Mouse (Mus musculus): Measurements from ENCODE around the gene Map2. TPM values are rescaled to one million over a fixed set of nuclear protein-coding genes. Genes with fewer than 3 reads are reported as not detected.

The Map2 gene
- total RNA-seq, 2 experiments from 2014 or later = 1,082 to 1,114 TPM

DNA sequence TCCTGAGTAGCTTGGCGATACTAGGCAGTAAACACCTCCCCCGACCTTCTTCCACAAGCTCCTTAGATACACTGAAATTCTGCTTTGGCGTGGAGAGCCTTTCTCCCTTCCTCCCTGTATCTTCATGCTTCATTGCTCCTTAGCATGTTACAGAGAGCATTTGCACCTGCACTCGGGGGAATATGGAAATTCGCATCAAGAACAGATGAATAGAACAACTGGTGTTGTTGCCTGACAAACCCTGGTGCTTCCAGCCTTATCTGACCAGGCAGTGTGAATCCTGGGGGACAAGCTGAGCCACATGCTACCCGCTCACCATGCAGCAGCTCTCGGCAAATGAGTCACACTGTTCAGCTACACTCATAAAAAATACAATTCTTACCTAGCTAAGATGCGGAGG lies 213.5 kb downstream of the Map2 start:
- Histone ChIP-seq H3K4me3 (peak overlapping the region; percentile 54), H3K27ac (peak overlapping the region; percentile 90)
- peak in 1 of 2 experiments; percentile 34 for DNase-seq (ENCODE audit: low spot score in 2 of 2)
- TF ChIP-seq CTCF (conservative IDR thresholded peaks at IDR 0.05) = no peak

DNA sequence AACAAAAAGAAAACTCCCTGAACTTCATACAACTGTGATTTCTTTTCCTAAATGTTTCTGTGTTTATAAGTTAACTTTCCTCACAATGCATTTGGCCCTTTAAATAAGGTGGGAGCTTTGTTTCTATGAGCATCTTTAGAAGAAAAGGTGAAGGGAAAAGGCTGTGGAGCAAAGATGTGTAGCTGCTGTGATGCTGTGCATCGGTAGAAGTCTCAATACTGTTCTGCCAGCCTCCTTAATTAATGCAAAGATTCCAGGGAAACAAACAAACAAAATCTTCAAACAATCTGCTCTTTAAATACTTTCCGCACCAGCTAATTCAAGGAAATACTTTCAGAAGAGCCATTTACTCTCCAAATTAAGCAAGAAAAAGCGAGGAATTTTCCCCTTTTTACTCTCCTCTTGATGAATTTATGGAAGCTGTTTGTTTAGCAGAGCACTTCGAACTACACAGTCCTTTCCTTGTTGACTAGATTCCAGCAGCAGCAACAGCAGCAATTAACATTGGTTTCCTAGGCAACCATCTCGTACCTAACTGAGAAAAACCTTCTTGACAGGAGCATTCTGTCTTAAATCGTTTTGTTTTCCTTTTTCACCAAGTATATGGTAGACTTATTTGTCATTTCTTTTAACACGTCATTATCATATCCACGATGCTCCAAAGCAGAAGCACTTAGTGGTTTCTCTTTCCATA lies 220.0 kb downstream of the Map2 start:
- Histone ChIP-seq H3K4me3 (no peak overlapping the region; the same call in 1 of the 2 replicates), H3K27ac (peak overlapping the region; percentile 68)
- no peak for TF ChIP-seq CTCF (conservative IDR thresholded peaks at IDR 0.05)
- no peak for DNase-seq (ENCODE audit: low spot score in 2 of 2)

DNA sequence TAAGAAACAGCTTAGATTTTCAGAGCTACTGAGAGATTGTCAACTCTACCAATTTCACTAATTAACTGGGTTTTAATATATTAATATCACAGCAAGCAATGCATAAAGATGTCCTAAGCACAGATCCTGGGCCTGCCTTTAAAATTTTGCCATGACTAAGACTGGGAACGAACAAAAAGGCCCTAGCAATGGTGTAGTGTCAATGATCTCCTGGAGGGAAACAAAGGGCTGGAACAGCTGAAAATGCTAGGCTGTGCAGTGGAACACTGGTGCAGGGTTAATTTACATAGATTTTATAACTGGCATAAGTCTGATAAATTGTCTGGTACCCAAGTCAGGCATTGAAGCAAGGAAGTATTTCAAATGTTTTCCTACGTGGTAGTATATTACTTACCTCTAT lies 220.8 kb downstream of the Map2 start:
- no peak for DNase-seq (ENCODE audit: low spot score in 2 of 2)
- no peak overlapping the region for H3K4me3 ChIP-seq
- peak overlapping the region; percentile 68 for H3K27ac ChIP-seq
- TF ChIP-seq CTCF (conservative IDR thresholded peaks at IDR 0.05) = no peak

DNA sequence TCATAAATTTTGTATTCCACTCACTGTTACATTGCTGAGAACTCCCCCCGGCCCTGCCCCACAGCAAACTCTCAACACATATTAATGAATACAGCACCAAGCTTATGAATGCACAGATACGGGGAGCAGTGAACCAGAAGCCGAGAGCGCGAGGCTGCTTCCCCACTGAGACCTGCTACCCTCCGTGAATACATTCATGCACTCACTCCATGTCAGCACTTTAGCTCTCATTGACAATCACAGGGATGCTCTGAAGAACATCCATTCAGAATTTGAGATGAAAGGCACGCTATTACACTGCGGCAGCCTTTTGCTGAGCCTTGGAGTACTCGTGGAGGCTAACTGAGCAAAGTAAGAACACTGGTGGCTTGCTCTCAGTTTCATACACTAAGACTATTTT lies 226.8 kb downstream of the Map2 start:
- DNase-seq (ENCODE audit: low spot score in 2 of 2) = no peak
- Histone ChIP-seq H3K4me3 (no peak overlapping the region), H3K27ac (peak overlapping the region; percentile 46)
- TF ChIP-seq CTCF (conservative IDR thresholded peaks at IDR 0.05) = no peak

DNA sequence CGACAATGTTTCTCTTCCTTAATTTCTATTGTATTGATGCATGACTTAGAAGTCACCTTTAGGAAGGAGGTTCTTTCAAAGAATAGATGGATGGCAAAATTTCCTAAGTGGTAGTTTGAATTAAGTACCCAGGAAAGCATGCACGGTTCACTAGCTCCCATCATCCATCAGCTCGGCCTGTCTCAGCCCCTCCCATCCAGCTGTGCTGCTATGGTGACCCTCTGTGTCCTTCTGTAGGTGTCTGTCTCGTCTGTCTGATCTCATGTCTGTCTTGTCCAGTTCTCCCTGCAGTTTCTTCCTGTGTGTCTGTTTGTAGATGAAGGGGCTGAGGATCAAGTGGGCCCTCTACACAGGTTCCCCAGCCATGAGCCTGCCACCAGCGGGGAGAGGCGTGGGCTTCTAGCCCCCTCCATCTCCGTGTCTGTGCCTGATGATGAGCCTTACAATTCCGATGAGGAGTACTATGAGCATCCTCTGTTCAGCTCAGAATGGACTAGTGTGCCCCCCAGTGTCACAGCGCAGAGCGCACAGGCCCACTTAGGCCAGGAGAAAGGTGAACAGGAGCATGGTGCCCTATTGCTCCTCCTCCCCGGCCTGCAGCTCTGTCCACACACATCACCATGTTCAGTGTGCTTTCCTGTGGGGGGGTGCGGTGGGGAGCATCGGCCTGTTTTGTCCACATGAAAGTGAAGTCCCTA lies 232.3 kb downstream of the Map2 start:
- Histone ChIP-seq H3K27ac (peak overlapping the region; percentile 46; the same call in 1 of the 2 replicates), H3K4me3 (no peak overlapping the region)
- peak; percentile 62 for TF ChIP-seq CTCF (conservative IDR thresholded peaks at IDR 0.05)
- no peak for DNase-seq (ENCODE audit: low spot score in 2 of 2)

DNA sequence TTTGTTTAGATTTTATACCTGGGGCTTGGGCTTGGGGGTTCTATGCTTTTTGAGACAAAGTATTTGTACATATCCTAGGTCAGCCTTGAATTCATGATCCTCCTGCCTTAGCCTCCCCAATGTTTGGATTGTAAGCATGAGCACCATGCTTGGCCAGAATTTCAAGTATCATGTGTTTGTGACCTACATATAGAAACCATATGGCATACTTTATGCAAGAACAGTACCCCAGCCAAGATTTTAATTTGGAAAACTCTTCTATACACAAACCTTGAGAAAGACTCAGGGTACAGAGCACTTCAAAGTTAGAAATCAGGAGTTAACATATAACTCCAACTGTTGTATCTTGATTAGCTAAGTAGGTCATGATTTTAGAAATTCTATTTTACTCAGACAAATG lies 243.3 kb downstream of the Map2 start:
- Histone ChIP-seq H3K4me3 (no peak overlapping the region), H3K27ac (no peak overlapping the region)
- DNase-seq (ENCODE audit: low spot score in 2 of 2) = no peak
- no peak for TF ChIP-seq CTCF (conservative IDR thresholded peaks at IDR 0.05)

DNA sequence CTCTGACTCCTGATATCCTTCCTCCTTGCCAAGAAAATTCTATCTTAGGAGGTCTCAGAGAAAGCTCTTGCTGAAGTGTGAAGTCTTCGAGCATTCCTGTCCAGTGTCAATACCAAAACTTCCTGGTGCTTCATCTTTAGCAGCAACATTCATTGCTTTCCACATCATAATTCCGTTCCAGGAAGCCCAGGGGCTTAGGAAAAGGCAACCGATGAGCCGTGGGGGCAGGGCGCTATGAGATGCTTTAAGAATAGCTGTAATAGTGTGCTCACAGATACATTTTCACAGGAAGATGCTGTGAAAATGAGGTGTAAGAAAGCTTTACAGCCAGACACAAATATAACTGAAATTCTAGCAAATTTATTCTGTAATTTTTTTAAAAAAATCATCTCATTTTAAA lies 251.0 kb downstream of the Map2 start:
- TF ChIP-seq CTCF (conservative IDR thresholded peaks at IDR 0.05) = no peak
- no peak for DNase-seq (ENCODE audit: low spot score in 2 of 2)
- no peak overlapping the region for H3K4me3 ChIP-seq
- H3K27ac ChIP-seq = no peak overlapping the region

DNA sequence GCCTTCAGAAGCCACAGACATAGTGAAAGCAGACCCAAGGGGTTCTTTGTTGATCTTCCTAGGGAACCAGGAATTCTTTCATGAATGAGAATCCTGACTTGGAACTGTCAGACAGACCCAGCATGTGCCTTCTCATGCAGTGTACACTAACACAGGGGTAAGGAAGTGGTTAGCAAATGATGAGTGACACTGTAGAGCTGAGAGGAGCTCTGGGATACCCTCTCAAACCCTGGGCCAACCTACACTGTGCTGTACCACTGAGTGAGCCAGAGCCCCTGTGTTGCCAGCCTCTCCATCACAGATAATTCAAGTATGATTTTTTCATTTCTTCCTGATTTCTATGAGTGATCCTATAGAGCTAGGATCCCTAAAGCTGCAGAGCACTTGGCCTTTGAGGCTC lies 255.9 kb downstream of the Map2 start:
- H3K27ac ChIP-seq = no peak overlapping the region
- DNase-seq (ENCODE audit: low spot score in 2 of 2) = no peak
- TF ChIP-seq CTCF (conservative IDR thresholded peaks at IDR 0.05) = no peak
- H3K4me3 ChIP-seq = no peak overlapping the region

DNA sequence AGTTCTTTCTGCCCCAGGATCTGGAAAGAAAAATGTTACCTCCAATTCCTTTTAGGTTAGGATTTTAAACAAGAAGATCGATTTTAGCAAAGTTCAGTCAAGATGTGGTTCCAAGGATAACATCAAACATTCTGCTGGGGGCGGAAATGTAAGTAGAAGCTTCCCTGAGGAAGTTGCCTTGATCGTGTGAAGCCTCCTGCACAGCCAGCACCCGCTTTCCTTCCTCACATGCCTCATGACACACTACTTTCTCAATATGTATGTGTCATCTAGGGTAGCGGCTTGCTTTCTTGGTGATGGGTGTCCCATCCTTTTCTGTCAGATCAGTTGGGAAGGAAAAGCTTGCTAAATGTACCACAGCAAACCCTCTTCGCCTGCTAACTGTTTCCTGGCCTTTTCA lies 256.4 kb downstream of the Map2 start:
- Histone ChIP-seq H3K4me3 (no peak overlapping the region), H3K27ac (peak overlapping the region; percentile 18; the same call in 1 of the 2 replicates)
- DNase-seq (ENCODE audit: low spot score in 2 of 2) = no peak
- no peak for TF ChIP-seq CTCF (conservative IDR thresholded peaks at IDR 0.05)

DNA sequence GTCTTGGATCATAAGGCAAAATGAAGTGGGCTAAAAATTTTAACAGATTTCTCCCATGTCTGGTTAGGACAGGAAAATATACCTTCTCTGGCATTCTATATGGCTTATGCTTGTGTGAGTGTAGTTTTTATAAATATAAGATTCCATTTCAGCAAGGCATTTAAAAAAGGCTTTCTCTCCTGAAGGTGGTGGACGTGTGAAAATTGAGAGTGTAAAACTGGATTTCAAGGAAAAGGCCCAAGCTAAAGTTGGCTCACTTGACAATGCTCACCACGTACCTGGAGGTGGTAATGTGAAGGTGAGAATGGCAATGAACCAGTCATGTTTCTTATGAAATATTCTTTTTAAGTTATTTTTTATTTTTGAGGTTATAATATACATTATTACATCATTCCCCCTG lies 263.0 kb downstream of the Map2 start:
- H3K4me3 ChIP-seq = no peak overlapping the region
- TF ChIP-seq CTCF (conservative IDR thresholded peaks at IDR 0.05) = no peak
- no peak overlapping the region for H3K27ac ChIP-seq
- DNase-seq (ENCODE audit: low spot score in 2 of 2) = no peak

DNA sequence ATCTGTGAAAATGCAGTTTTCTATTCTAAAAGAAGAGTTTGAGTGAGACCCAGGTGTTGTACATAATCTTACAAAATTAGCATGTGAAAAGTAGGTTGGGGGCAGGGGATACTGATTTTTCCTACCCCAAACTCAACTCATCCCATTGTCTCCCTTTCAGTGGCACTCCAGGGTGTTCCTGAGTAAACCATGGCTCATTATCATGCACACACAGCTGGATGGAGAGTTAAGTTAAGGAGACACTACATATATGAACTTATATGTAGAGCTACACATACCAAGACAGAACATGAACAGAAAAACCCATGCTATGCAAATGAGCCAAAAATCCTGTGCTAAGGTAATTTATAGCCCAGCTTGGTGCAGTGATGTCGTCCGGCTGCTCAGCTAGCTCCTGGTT lies 267.8 kb downstream of the Map2 start:
- Histone ChIP-seq H3K4me3 (no peak overlapping the region), H3K27ac (no peak overlapping the region)
- DNase-seq (ENCODE audit: low spot score in 2 of 2) = no peak
- TF ChIP-seq CTCF (conservative IDR thresholded peaks at IDR 0.05) = no peak

DNA sequence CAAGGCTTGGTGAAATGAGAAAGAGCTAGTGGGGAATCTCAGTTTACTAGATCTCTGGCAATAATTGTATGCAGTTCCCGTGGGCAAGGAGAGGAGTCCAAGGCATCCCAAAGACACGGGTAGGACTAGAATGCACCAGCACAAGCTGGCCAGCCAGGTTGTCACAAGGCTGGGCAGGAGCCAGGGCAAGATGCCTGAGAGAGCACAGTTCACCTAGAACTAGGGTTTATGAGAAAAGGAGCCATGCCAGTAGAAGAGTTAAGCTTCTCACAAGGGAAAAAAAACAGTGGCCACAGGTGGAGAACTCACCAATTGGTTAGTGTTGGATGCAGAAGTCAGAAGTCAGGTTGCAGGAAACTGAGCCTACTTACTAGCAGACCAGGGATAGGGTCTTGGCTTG lies 274.4 kb downstream of the Map2 start:
- H3K4me3 ChIP-seq = no peak overlapping the region
- no peak for DNase-seq (ENCODE audit: low spot score in 2 of 2)
- H3K27ac ChIP-seq = no peak overlapping the region
- no peak for TF ChIP-seq CTCF (conservative IDR thresholded peaks at IDR 0.05)

DNA sequence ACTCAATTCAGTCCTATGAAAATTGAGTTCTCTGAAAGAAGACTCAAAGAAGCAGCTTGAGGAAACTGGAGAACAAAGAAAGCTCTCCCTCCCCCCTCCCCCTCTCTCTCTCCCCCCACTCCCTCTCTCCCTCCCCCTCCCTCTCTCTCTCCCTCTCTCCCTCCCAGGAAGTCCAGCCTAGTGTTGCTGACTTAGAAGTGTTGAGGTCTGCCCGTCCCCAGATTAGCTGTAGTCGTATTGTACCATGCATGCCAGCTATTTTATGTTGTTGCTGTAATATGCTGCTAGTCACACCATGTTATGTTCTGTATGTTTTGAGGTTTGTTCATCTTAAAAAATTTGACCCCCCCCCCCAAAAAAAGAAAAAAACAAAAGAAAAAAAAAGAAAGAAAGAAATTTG lies 281.5 kb downstream of the Map2 start:
- DNase-seq (ENCODE audit: low spot score in 2 of 2) = no peak
- no peak for TF ChIP-seq CTCF (conservative IDR thresholded peaks at IDR 0.05)
- no peak overlapping the region for H3K4me3 ChIP-seq
- H3K27ac ChIP-seq = no peak overlapping the region

DNA sequence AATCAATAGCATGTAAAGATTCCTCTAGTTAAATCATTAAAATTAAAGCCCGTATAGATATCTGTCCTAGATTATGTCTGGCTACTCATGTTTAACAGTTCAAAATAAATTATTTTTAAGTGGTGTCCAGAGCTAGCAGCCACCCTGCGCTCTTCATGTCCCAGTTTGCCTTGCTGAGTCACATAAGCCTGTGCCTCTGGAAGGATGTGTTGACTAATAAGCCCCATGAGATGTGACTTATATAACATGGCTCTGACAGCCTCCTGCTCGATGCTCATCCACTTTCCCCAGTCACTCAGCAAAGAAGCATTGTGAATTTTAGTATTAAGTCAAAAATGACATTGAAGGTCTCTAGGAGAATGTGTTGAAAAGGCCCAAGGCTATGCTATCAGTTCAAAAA lies 282.7 kb downstream of the Map2 start:
- TF ChIP-seq CTCF (conservative IDR thresholded peaks at IDR 0.05) = no peak
- H3K27ac ChIP-seq = no peak overlapping the region
- no peak overlapping the region for H3K4me3 ChIP-seq
- DNase-seq (ENCODE audit: low spot score in 2 of 2) = no peak
